Mouse (Mus musculus) lung, postnatal 0 days (tissue): Measurements from ENCODE around the gene Them5.

ENCODE experiments used
- CTCF ChIP-seq: IDR thresholded peaks from 2 replicates; pipeline ENCODE4 v1.5.1; 2016; ENCODE audit warnings: antibody characterized with exemption, mild to moderate bottlenecking
- EP300 ChIP-seq: IDR thresholded peaks from 2 replicates; pipeline ENCODE4 v1.6.1; 2016; ENCODE audit warnings: antibody characterized with exemption, mild to moderate bottlenecking, control low read depth

DNA sequence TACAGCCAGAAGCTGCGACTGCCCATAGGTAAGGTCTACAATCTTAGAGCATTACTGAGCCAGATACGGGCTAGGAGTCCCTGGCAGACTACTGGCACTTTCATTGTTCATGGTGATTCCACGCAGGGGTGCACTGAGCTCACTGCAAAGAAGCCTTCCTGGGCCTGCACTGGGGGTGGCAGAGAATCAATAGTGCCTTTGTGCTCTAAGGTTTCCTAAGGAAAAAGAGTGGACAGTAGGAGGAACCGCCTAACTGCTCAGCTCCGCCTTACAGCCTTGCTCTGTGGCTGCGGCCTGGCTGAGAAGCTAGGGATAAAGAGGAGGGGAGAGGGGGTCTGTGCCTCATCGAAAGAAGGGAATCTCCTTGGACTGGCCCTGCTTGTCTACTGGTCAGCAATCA is 20.2 kb downstream of the Them5 start, which contains the start of gene C2cd4d:
- TF ChIP-seq CTCF: no peak
- no peak for TF ChIP-seq EP300
